Mouse (Mus musculus) hematopoietic stem cell, adult 5-6 weeks (primary cell): ENCODE data around the gene Mut. TPM values are rescaled to one million over a fixed set of nuclear protein-coding genes. Genes with fewer than 3 reads are reported as not detected.

Experiments used
- ATAC-seq, 2 experiments: fragments of 125-278 bp in 1 of 2; replicated peaks in 1 of 2; 2 replicates each; pipeline ENCODE4 v1.8.0; 2016 to 2017; ENCODE audit warnings: inconsistent platforms in 2 of 2, mild to moderate bottlenecking in 2 of 2, moderate number of reproducible peaks in 2 of 2, low read depth in 1 of 2, moderate TSS enrichment in 1 of 2; ENCODE audit not compliant: low FRiP score in 2 of 2, poor library complexity in 2 of 2, severe bottlenecking in 2 of 2, insufficient read depth in 1 of 2, low TSS enrichment in 1 of 2
- total RNA-seq: library from RNA; stranded (forward); fragments of 172-1452, 232-1000 nt; gene quantifications from 2 replicates; pipeline ENCODE4 v1.2.3, GENCODE M21; 2017

Gene Mut
- total RNA-seq: 30.7 and 32.0 TPM in 2 replicates

DNA sequence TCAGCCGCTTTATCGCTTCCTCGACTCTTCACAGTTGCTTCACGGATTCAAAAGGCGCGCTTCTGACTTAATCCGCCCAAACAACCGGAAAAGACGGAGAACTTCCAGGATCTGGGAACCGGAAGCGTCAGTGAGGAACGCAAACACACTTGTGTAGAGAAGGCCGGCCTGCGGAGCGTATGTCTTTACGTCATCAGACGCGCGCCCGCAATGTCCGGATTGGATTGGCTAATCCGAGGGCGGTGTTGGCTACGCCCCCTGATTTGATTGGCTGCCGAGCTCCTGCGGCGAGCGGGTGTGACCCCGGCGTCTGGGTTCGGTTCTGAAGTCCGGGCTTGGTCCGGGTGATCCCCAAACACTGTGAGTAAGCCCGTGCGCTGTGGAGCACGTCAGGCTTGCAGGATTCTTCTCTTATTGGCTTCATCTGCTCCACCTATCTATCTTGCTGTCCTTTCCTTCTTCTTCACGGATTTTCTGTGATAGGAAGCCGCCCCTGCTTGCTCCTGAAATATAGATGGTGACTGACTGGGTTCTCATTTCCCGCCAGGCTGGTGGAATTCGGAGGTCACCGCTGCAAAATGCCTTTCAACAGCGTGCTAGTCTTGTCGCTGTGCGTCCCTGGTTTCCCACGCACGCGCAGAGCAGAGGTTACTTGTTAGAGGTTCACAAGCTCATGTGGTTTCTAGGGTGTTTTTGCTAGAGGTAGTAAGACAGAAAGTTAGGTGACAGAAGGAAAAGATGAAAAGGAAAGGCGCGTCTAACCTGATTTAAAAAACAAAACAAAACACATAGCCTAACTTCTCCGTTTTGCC, at the start of gene Mut, which contains the start of gene Cenpq:
Mut (plus strand) TSS at position 266 of the 812 bp plus-strand sequence.
Cenpq (minus strand) TSS at position 628 of the 812 bp plus-strand sequence.
- ATAC-seq: peak; percentile 97 to 98

DNA sequence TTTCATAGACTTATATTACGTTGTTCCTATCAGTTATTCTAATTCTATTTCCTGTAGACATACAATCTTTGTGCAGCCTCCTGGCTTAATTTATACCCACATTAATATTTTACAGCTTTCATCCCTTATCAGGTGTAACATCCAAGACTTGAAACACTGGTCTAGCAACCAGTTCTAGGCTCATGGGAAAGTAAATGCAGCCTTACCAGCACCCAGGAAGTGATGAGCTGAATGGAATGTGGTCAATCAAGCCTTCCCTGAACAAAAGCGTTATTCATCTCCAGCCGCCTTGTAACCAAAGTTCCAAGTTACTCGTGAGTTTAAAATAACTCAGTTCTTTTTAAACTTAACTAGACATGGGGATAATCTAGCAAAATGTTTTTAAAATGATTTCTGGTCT, 49.3 kb upstream of the Mut start:
- no peak for ATAC-seq

DNA sequence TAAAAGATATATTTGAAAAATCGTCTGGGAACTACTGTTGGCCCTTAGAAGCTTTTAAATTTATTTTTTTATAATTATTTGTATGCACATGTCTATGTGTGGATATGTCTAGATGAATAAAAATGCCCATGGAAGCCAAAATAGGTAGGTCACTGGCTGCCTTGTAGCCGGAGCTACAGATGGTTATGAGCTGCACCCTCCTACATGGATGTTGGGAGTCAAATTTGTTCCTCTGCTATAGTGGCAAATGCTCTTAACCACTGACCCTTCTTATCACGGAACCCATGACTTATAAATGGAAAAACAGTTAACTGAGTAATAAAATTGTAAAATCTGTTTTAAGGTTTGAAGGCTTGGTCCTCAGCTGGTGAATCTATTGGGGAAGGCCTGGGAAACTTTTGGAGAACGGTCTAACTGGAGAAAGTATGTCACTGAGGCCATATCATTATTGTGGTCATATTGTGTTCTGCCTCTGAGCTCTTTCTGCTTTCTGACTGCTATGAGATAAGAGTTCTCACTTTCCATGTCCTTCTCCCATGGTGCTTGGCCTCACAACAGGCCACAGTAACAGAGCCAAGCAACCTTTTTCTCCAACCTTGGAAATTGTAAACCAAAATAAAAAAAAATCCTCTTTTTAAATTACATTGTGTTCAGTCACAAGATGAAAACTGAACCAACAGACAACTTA, 46.5 kb upstream of the Mut start:
- ATAC-seq: no peak

DNA sequence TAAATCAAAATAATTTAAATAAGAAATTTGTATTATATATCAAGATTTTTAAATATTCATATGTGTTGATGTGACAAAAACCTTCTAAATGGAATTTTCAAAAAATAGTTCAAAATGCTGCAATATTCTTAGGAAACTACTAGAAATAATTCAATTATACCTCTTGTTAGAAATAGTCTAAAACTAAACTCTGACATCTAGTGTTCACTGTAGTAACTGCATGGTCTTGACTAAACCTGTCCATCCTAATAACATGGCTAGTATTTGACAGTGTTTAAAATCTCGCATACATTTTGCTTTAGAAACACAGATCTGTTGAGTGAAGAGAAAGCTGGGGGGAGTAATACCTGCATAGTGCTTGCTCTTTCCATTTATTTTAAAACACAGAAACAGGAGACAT, 37.6 kb upstream of the Mut start:
- ATAC-seq: peak; percentile 69 to 71; a peak in 3 of 4 replicates

DNA sequence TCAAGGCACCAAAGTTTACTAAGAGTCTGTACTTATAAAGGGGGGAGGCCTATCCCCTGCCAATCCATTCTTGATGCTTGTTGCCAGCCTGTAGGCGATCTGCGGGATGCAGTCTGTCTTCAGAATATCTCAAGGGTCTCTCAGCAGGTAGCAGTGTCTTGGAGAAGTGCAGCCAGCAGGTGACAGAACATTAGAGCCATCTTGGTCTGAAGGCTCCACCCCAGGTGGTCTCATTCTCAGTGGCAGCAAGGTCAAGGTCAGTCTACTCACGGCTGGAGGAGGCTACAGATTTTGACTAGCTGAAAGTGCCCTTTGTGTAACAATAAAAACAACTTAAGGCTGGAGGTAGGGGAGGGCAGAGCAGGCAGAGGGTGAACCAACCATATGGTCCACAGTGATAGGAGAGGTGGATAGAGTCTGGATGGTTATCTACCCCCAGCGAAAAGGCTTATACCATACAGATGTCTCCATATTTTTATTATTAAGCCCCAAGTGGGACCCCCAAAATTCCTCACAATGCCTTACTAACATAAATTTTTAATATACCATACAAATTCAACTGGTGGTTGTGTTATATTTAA, 34.6 kb upstream of the Mut start:
- no peak for ATAC-seq

DNA sequence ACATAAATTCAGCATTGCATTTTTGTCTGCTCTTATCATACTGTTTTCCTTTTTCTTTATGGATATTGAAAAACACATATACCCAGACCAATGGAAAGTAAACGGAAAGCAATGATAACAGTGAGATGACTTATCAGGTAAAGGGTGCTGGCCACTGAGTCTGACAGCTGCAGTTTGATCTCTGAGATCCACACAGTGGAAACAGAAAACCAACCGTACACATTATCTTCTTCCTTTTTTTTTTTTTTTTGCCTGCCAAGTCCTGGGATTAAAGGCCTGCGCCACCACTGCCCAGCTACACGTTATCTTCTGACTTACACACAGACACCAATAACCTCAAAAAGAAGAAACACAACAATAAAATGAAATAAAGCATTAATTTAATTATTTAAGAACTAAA, 31.1 kb upstream of the Mut start:
- ATAC-seq: peak in 1 of 2 experiments; percentile 4; a peak in 1 of 4 replicates

DNA sequence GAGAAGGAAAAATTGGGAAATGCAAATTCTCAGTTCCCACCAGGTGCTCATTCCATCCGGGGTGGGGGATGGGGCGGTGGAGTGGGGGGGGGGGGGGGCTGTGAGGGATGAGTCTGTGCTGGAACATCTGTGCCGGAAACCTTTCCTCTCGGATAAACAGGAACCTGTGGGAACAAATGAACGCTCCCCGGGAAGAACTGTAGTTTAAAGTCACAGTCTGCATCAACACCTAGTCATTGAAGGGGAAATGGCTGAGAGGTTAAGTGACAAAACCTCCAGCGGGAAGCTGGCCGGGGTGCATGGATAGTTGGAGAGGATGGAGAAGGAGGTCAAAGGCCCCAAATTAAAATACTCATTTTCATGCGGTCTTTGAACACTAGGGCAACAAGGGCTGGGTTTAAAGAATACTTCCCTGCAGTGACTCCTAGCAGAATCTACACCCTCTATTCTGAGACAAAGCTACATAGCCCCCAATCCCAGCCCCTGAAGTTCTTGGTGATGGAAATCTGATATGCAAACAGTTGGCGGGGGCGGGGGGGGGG, 30.4 kb upstream of the Mut start:
- ATAC-seq: no peak

DNA sequence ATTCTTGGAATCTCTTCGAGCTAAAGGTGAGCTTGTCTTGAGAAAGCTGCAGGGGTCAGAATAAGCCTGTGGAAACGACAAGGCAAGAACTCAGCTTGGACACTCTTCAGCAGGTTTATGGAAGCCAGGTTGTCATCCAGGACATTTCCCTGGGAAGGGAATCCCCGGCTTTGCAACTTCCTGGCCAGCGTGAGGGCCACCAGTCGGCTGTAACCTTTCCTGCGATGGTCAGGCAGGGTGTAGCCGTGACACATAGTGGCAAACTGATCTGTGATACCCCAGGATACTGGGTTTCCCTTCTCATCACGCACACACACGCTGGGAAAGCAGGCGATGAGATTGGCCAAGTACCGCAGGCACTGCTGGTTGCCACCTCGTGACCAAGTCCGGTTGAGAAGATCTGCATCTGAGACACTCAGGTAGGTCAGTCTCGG, 29.7 kb upstream of the Mut start:
- ATAC-seq: peak; percentile 42 to 57; a peak in 3 of 4 replicates

DNA sequence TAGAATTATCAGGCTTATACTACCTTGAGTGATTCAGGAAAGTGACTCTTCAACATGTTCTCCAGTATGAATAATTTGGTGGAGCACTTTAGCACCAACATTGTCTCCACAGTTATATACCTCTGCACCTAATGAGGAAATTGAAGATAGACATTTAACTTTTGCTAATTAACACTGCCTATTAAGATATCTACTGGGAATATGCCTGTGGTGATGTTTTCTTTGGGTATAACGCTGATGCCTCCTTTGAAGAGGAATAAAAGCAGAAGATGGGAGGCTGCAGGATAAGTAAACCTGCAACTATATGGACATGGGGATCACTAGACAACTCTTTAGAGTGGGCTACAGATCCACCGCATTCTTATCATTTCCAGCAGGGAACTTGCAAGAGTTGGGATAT, 20.2 kb upstream of the Mut start, which contains the start of gene Glyatl3:
Glyatl3 (minus strand) TSS at position 101 of the 400 bp plus-strand sequence.
- ATAC-seq: no peak

DNA sequence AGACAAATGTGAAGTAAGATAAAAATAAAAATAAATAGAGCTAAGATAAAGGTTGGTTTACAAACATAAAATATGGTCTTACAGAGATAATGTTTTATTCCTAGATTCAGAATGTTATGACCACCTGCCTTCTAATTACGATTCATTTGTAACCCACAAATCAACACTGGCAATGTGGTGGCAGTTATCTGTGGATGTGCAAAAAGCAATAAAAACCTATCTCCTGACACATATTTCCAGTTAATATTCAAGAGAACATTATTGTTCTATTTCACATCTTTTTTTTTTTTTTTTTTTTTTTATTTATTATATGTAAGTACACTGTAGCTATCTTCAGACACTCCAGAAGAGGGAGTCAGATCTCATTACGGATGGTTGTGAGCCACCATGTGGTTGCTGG, 19.0 kb upstream of the Mut start:
- no peak for ATAC-seq

DNA sequence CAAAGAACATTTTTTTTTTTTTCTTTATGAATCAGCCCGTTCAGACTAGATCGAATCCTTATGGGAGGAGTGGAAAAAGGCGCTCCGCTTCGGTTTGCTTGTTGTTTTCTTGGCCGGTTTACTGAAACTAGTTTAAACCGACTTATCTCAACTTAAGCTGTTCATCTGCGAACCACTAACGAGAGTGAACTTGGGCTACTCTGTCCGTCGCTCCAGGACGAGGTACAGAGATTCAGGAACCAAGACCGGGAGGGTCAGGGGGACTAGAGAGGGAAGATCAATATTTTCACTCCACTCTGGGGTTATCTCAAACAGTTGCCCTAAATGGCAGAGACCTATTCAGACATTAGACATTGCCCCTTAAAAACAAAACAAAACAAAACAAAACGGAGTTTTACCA, 500 bp upstream of the Mut start:
- peak; percentile 2 to 27; a peak in 3 of 4 replicates for ATAC-seq

DNA sequence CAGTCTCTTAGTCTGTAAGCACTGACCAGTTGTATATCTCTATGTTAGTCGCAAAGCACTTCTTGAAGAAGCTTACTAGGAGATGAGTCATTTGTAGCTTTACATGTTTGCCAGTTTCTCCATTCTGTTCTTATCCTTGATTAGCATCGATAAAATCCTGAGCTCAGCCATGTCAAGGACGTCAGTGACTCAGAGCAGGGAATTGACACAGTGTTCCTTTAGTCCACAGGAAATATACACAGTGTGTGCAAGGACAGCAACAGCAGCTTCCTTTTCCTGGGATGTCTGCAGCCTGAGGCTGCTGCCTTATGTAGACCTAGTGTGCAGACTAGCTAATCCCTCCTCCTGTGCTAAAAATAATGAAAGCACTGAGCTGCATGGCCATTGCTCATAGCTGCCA, 14.0 kb downstream of the Mut start:
- no peak for ATAC-seq

DNA sequence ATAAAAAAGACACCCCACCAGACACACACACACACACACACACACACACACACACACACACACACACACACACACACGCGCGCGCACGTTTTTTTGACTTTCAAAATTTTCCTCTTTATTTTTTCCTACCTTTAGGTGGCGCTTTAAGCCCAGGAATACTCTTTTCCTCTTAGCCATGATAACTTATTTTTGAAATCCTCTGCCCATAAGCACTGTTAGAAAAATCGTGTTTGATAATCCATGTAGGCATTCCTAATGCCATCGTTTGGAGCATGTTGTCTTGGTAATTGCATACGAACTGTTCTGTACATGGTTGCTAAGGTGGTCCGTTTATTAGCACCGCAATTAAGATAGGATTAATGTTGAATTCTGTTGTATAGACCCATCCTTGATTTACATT, 43.4 kb downstream of the Mut start:
- ATAC-seq: no peak

DNA sequence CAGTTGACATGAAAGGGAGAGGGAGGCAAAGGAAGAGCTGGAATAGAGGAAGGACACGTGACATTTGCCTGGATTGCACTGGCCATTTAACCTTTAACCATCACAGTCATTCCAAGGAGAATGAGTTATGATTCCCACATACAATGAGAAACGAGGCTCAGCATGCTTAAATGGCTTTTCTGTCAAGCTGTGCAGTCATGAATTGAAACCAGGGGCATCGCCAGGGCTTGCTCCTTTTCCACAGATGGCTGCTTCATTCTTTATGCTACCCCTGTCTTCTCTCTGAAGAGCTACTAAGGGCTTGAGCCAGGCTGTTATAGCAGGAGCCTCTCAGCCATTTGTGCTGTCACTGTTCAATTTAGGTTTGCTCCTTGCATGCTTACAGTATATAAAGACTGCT, 57.6 kb downstream of the Mut start:
- no peak for ATAC-seq
